Mouse (Mus musculus): ENCODE measurements at regions not wholly inside any gene's neighbourhood (a gene's known extent, or its start where the extent isn't known, plus 50 kb on each side); places are given as distances from the start of the nearest gene placed in this dataset.
"Not testable (repeated sequence)": the region's sequence is repeated elsewhere in the genome, so short reads cannot be mapped to it uniquely, and the experiment has no call there.

GRCm38 (mm10) chr16:22327386-22327785, 61.6 kb upstream of the Tra2b start:
- in situ Hi-C loops (cut with MboI; ENCODE audit: unreplicated experiment in 2 of 2): no loop called here

- in situ Hi-C loops (cut with MboI; ENCODE audit: unreplicated experiment in 2 of 2): not testable (repeated sequence)
Measured at GRCm38 (mm10) chr16:22325161-22325560, 59.4 kb upstream of the Tra2b start.

- in situ Hi-C loops (cut with MboI; ENCODE audit: unreplicated experiment in 2 of 2): loop anchor here in 1 of 2 experiments (10.0 to 25.0 kb wide), 3 partner anchors 239 to 1596 kb away; partner anchors contain the start of gene Kng2
Measured at GRCm38 (mm10) chr16:22316251-22316711, 50.5 kb upstream of the Tra2b start.
